Mouse (Mus musculus): ENCODE data around the gene Kcp. TPM values are rescaled to one million over a fixed set of nuclear protein-coding genes. Genes with fewer than 3 reads are reported as not detected.
A peak's percentile ranks its signal among the peaks of the same experiment; 100 is the strongest.

The Kcp gene
- polyA plus RNA-seq, 1 experiment from 2014 or later, result 10.0 TPM

GRCm38 (mm10) chr6:29539502-29539901, 31.8 kb upstream of the Kcp start:
- WGBS, result 91% methylated on average over 8 of the region's 8 CpGs

DNA sequence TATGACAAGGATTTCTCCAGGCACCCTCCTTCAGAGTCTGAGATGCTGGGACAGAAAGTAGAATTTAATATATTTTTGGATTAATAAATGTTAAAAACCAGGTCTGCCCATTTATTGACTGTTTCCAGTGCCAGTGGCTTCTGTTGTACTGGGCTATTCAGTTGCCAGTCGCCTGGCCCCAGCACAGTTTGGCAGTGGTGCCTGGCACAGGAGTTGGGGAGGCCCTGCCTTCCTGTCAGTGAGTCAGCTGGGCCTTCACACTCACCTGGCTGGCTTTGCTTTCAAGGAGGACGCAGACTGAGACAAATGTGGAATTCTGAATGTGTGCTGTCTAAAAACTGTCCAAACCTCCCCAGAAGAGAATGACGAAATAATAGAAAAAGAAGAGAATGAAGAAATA, 29.5 kb upstream of the Kcp start:
- Histone ChIP-seq H3K27ac (replicated peaks; ENCODE audit: low read depth, low read length) (no peak overlapping the region), H3K9me3 (replicated peaks; ENCODE audit: control insufficient read depth, low read length) (no peaks in the 10 kb centered on the region), H3K9ac (replicated peaks; ENCODE audit: low read length) (no peak overlapping the region), H3K27me3 (ENCODE audit: control insufficient read depth, insufficient read depth, low read length) (no peaks in the 10 kb centered on the region), H3K4me1 (ENCODE audit: control insufficient read depth, insufficient read depth, low read length) (no peaks in the 10 kb centered on the region), H3K4me3 (ENCODE audit: low read depth, low read length) (no peak overlapping the region), H3K36me3 (replicated peaks; ENCODE audit: control insufficient read depth, insufficient read depth, low read depth, low read length) (no peaks in the 10 kb centered on the region; the same call in 1 of the 2 replicates), H3K4me2 (ENCODE audit: low read depth, low read length) (no peak overlapping the region)
- ATAC-seq (replicated peaks; ENCODE audit: insufficient number of reproducible peaks, low FRiP score, low TSS enrichment, low read depth), result no peak
- WGBS, result 86% methylated on average over 3 of the region's 3 CpGs
- DNase-seq (ENCODE audit: low spot score), result no peak

More at GRCm38 (mm10) chr6:29539502-29539901, 31.8 kb upstream of the Kcp start:
- H3K27me3 ChIP-seq (ENCODE audit: control insufficient read depth, insufficient read depth, low read length), result no peaks in the 10 kb centered on the region
- no peak for DNase-seq (ENCODE audit: low spot score)
- no peak overlapping the region for H3K9ac ChIP-seq (replicated peaks; ENCODE audit: low read length)
- no peak overlapping the region for H3K4me3 ChIP-seq (ENCODE audit: low read depth, low read length)
- no peaks in the 10 kb centered on the region; the same call in 1 of the 2 replicates for H3K36me3 ChIP-seq (replicated peaks; ENCODE audit: control insufficient read depth, insufficient read depth, low read depth, low read length)
- no peak overlapping the region for H3K4me2 ChIP-seq (ENCODE audit: low read depth, low read length)
- H3K9me3 ChIP-seq (replicated peaks; ENCODE audit: control insufficient read depth, low read length), result no peaks in the 10 kb centered on the region
- no peak overlapping the region for H3K27ac ChIP-seq (replicated peaks; ENCODE audit: low read depth, low read length)
- ATAC-seq (replicated peaks; ENCODE audit: insufficient number of reproducible peaks, low FRiP score, low TSS enrichment, low read depth), result no peak
- no peaks in the 10 kb centered on the region for H3K4me1 ChIP-seq (ENCODE audit: control insufficient read depth, insufficient read depth, low read length)

- no peak overlapping the region for H3K4me2 ChIP-seq (ENCODE audit: low read depth, low read length)
- H3K27ac ChIP-seq (replicated peaks; ENCODE audit: low read depth, low read length), result no peak overlapping the region
- no peak overlapping the region for H3K4me3 ChIP-seq (ENCODE audit: low read depth, low read length)
- no peaks in the 10 kb centered on the region for H3K9me3 ChIP-seq (replicated peaks; ENCODE audit: control insufficient read depth, low read length)
- ATAC-seq (replicated peaks; ENCODE audit: insufficient number of reproducible peaks, low FRiP score, low TSS enrichment, low read depth) (no peak), DNase-seq (ENCODE audit: low spot score) (peak; percentile 24)
- no peaks in the 10 kb centered on the region; the same call in 1 of the 2 replicates for H3K36me3 ChIP-seq (replicated peaks; ENCODE audit: control insufficient read depth, insufficient read depth, low read depth, low read length)
- no peaks in the 10 kb centered on the region for H3K27me3 ChIP-seq (ENCODE audit: control insufficient read depth, insufficient read depth, low read length)
- H3K4me1 ChIP-seq (ENCODE audit: control insufficient read depth, insufficient read depth, low read length), result no peaks in the 10 kb centered on the region
- WGBS, result 76% methylated on average over 4 of the region's 4 CpGs
- no peak overlapping the region for H3K9ac ChIP-seq (replicated peaks; ENCODE audit: low read length)
Observed at GRCm38 (mm10) chr6:29536651-29537193, 29.0 kb upstream of the Kcp start.

DNA sequence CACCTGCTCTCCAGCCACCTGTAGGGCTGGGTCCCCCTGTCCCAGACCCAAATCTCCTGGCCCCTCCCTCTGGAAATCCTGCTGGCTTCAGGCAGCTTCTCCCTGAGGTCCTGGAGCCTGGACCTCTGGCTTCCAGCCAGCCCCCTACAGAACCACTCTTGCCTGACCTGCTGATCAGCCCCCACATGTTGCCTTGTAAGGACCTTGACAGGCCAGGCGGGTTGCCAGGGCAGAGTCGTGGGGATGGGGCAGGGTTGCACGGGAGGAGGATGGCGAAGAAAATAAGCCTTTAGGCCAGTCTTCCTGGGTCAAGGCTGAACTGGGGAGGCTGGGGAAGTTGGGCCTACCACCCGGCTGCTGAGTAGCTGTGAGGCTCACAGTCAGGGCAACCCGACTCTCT, 27.6 kb upstream of the Kcp start:
- Histone ChIP-seq H3K4me3 (ENCODE audit: low read depth, low read length) (no peak overlapping the region), H3K27ac (replicated peaks; ENCODE audit: low read depth, low read length) (no peak overlapping the region), H3K4me1 (ENCODE audit: control insufficient read depth, insufficient read depth, low read length) (no peaks in the 10 kb centered on the region), H3K4me2 (ENCODE audit: low read depth, low read length) (no peak overlapping the region), H3K9me3 (replicated peaks; ENCODE audit: control insufficient read depth, low read length) (no peaks in the 10 kb centered on the region), H3K36me3 (replicated peaks; ENCODE audit: control insufficient read depth, insufficient read depth, low read depth, low read length) (no peaks in the 10 kb centered on the region; the same call in 1 of the 2 replicates), H3K9ac (replicated peaks; ENCODE audit: low read length) (no peak overlapping the region), H3K27me3 (ENCODE audit: control insufficient read depth, insufficient read depth, low read length) (no peaks in the 10 kb centered on the region; the same call in 1 of the 2 replicates)
- no peak for DNase-seq (ENCODE audit: low spot score)
- 72% methylated on average over 6 of the region's 6 CpGs for WGBS
- ATAC-seq (replicated peaks; ENCODE audit: insufficient number of reproducible peaks, low FRiP score, low TSS enrichment, low read depth), result no peak

GRCm38 (mm10) chr6:29530050-29530449, 22.3 kb upstream of the Kcp start:
- Histone ChIP-seq H3K4me1 (ENCODE audit: control insufficient read depth, insufficient read depth, low read length) (peaks cover 9% of the 10 kb centered on the region; the same call in 1 of the 2 replicates), H3K4me2 (ENCODE audit: low read depth, low read length) (no peak overlapping the region), H3K9ac (replicated peaks; ENCODE audit: low read length) (no peak overlapping the region), H3K36me3 (replicated peaks; ENCODE audit: control insufficient read depth, insufficient read depth, low read depth, low read length) (no peaks in the 10 kb centered on the region), H3K27me3 (ENCODE audit: control insufficient read depth, insufficient read depth, low read length) (peaks cover 34% of the 10 kb centered on the region), H3K9me3 (replicated peaks; ENCODE audit: control insufficient read depth, low read length) (no peaks in the 10 kb centered on the region), H3K27ac (replicated peaks; ENCODE audit: low read depth, low read length) (no peak overlapping the region), H3K4me3 (ENCODE audit: low read depth, low read length) (no peak overlapping the region)
- ATAC-seq (replicated peaks; ENCODE audit: insufficient number of reproducible peaks, low FRiP score, low TSS enrichment, low read depth) (no peak), DNase-seq (ENCODE audit: low spot score) (no peak)
- WGBS, result 51% methylated on average over 4 of the region's 4 CpGs

DNA sequence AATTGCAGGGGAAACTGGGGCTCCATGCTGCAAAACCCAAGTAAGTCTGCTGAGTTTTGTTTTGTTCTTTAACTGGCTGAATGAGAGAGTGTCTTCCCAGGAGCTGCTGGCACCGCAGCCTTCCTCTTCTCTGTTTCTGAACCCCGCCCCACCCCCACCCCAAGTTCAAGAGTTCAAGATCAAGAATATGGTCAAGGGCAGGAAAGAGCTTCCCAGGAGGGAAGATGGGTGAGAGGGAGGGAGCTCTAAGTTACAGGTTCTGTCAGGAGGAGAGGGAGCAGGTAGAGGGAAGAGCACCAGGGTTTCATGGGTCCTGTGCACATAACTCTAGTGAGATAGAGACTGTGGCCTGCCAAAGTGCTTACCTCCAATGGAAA, 21.7 kb upstream of the Kcp start:
- Histone ChIP-seq H3K9me3 (replicated peaks; ENCODE audit: control insufficient read depth, low read length) (no peaks in the 10 kb centered on the region), H3K36me3 (replicated peaks; ENCODE audit: control insufficient read depth, insufficient read depth, low read depth, low read length) (no peaks in the 10 kb centered on the region), H3K4me3 (ENCODE audit: low read depth, low read length) (no peak overlapping the region), H3K9ac (replicated peaks; ENCODE audit: low read length) (no peak overlapping the region), H3K27ac (replicated peaks; ENCODE audit: low read depth, low read length) (no peak overlapping the region), H3K4me1 (ENCODE audit: control insufficient read depth, insufficient read depth, low read length) (peaks cover 9% of the 10 kb centered on the region; the same call in 1 of the 2 replicates), H3K27me3 (ENCODE audit: control insufficient read depth, insufficient read depth, low read length) (peaks cover 34% of the 10 kb centered on the region), H3K4me2 (ENCODE audit: low read depth, low read length) (no peak overlapping the region)
- DNase-seq (ENCODE audit: low spot score) (no peak), ATAC-seq (replicated peaks; ENCODE audit: insufficient number of reproducible peaks, low FRiP score, low TSS enrichment, low read depth) (no peak)
- WGBS, result 48% methylated on average over 2 of the region's 2 CpGs

GRCm38 (mm10) chr6:29528561-29529443, 21.1 kb upstream of the Kcp start:
- no peak overlapping the region for H3K27ac ChIP-seq (replicated peaks; ENCODE audit: low read depth, low read length)
- H3K4me3 ChIP-seq (ENCODE audit: low read depth, low read length), result no peak overlapping the region
- WGBS, result 28% methylated on average over 13 of the region's 13 CpGs
- H3K4me1 ChIP-seq (ENCODE audit: control insufficient read depth, insufficient read depth, low read length), result peaks cover 9% of the 10 kb centered on the region; the same call in 1 of the 2 replicates
- no peak overlapping the region for H3K9ac ChIP-seq (replicated peaks; ENCODE audit: low read length)
- no peak overlapping the region for H3K4me2 ChIP-seq (ENCODE audit: low read depth, low read length)
- H3K27me3 ChIP-seq (ENCODE audit: control insufficient read depth, insufficient read depth, low read length), result peaks cover 34% of the 10 kb centered on the region
- no peaks in the 10 kb centered on the region for H3K9me3 ChIP-seq (replicated peaks; ENCODE audit: control insufficient read depth, low read length)
- no peak for ATAC-seq (replicated peaks; ENCODE audit: insufficient number of reproducible peaks, low FRiP score, low TSS enrichment, low read depth)
- no peaks in the 10 kb centered on the region for H3K36me3 ChIP-seq (replicated peaks; ENCODE audit: control insufficient read depth, insufficient read depth, low read depth, low read length)
- no peak for DNase-seq (ENCODE audit: low spot score)

GRCm38 (mm10) chr6:29528165-29528505, 20.4 kb upstream of the Kcp start:
- 9% methylated on average over 8 of the region's 8 CpGs for WGBS
- Histone ChIP-seq H3K9me3 (replicated peaks; ENCODE audit: control insufficient read depth, low read length) (no peaks in the 10 kb centered on the region), H3K9ac (replicated peaks; ENCODE audit: low read length) (no peak overlapping the region), H3K4me2 (ENCODE audit: low read depth, low read length) (no peak overlapping the region; the same call in 1 of the 2 replicates), H3K4me1 (ENCODE audit: control insufficient read depth, insufficient read depth, low read length) (peaks cover 9% of the 10 kb centered on the region; the same call in 1 of the 2 replicates), H3K27me3 (ENCODE audit: control insufficient read depth, insufficient read depth, low read length) (peaks cover 34% of the 10 kb centered on the region), H3K27ac (replicated peaks; ENCODE audit: low read depth, low read length) (no peak overlapping the region), H3K36me3 (replicated peaks; ENCODE audit: control insufficient read depth, insufficient read depth, low read depth, low read length) (no peaks in the 10 kb centered on the region), H3K4me3 (ENCODE audit: low read depth, low read length) (0 out of 2 replicates have a peak overlapping the region, but pooled peaks have one; percentile 6)
- ATAC-seq (replicated peaks; ENCODE audit: insufficient number of reproducible peaks, low FRiP score, low TSS enrichment, low read depth) (no peak), DNase-seq (ENCODE audit: low spot score) (no peak)
